Mouse (Mus musculus): ENCODE results near the gene Aadacl4.
"Not testable (repeated sequence)": the region's sequence is repeated elsewhere in the genome, so short reads cannot be mapped to it uniquely, and the experiment has no call there.

Gene Aadacl4

GRCm38 (mm10) chr4:144613407-144613806, at the start of gene Aadacl4:
Gene Aadacl4 (plus strand): TSS chr4:144613707.
- DNase-seq, result no peak

DNA sequence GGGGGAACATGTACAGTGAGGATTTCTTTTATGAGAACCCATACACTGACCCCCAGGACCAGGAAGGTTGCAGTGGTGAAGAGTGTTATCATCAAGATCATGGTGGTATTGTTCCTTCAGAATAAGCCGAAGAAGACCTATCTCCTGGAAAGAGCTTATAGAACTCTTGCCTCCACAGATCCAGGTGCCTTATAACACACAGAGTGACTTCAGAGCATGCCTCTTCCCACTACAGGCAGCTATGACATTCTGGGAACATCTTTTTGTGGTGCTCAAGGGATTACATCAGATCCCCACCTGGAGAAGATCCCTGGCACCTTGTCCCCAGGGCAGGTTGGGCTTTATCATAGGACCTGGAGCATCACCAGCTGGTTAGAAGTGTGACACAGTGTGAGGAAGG, 48.5 kb upstream of the Aadacl4 start, which contains the start of gene Gm13124:
Gm13124 (minus strand) TSS at position 101 of the 400 bp plus-strand sequence.
- DNase-seq, result no peak

GRCm38 (mm10) chr4:144567752-144568151, 45.8 kb upstream of the Aadacl4 start:
- DNase-seq, result no peak

DNA sequence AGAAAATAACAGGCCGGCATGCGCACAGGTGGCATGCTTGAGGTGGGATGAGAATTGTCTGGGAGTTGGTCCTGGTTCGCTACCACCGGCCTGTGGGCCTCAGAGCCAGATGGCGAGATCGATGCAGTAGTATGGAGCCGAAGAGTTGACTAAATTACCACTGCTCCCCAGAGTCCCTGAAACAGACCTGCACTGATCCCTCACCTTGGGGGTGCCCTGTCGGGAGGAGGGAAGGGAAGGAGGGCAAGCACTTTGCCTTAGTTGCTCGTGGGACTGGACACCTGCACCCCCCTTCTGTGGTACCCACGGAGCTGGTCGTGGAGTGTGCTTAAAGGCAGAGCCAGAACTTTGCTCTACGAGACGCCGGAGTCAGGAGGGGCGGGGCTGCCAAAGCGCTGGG, 27.3 kb upstream of the Aadacl4 start:
- DNase-seq, result not testable (repeated sequence)

DNA sequence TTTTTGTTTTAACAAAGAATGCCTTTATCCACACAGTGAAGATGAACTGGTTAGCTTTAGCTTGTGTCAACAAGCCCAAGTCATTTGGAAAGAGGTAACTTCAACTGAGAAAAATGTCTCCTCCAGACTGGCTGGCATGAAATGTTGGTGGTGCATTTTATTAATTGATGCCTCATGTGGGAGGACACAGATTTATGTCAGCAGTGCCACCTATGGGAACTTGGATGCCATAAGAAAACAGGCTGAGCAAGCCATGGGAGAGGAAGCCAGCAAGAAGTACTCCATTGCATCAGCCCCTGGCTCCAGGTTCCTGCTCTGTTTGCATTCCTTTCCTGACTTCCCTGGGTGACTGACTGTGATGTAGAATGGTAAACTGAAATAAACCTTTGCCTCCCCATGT, 20.7 kb upstream of the Aadacl4 start:
- no peak for DNase-seq

DNA sequence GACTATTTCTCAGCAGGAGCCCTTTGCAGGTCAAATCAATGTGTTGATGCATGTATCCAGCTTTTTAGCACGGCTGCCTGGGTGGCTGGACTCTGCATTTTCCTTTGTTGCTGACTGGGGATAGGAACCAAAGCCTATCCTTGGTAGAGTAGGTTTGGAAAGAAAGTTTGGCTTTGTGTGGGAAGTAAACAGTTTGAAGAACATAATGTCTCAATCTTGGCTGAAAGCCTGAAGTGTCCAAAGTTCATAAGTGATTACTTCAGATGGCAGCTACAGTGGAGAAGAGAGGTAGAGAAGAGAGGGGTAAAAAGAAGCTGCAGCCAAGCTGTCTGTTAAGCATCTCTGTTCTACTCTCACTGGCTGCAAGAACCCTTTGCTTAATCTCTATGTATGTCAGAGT, 1.1 kb downstream of the Aadacl4 start:
- no peak for DNase-seq

- DNase-seq, result no peak
These were observed 24.8 kb downstream of the Aadacl4 start for GRCm38 (mm10) chr4:144638263-144638662.

Measured in lung, adult 18-20 months (tissue).